Mouse (Mus musculus): Measurements from ENCODE around the gene Plod2. TPM values are rescaled to one million over a fixed set of nuclear protein-coding genes. Genes with fewer than 3 reads are reported as not detected.

Plod2 gene
- polyA plus RNA-seq, 1 experiment from 2014 or later: 68.6 TPM

DNA sequence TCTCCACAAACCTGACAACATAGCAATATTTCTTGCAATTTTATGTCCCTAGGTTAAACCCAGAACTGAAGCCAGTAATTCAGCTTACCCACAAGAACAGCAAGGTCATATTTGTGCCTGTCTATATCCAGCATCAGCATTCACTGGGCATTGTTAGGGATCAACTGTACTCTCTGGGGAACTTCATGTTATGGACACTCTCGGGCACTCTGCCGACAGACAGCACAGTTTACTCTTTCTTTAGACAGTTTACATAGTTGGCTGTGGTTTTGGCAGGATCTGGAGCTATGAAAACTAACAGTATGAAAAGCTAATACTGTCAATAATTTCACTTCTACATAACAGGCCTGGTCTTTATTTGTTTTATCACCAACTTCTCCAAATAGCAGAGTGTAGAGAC lies 75.4 kb downstream of the Plod2 start:
- H3K27me3 ChIP-seq (replicated peaks; ENCODE audit: control insufficient read depth, insufficient read depth, low read length): no peaks in the 10 kb centered on the region
- 58% methylated on average over 2 of the region's 2 CpGs for WGBS
- no peak overlapping the region for H3K27ac ChIP-seq (replicated peaks; ENCODE audit: low read depth, low read length)
- H3K4me3 ChIP-seq (ENCODE audit: low read depth, low read length): no peak overlapping the region
- ATAC-seq (ENCODE audit: low read depth) (no peak), DNase-seq (ENCODE audit: low spot score) (peak; percentile 71)
- H3K9ac ChIP-seq (ENCODE audit: low read depth, low read length): no peak overlapping the region
- no peaks in the 10 kb centered on the region for H3K36me3 ChIP-seq (ENCODE audit: control insufficient read depth, insufficient read depth, low read length)
- no peak overlapping the region for H3K4me2 ChIP-seq (ENCODE audit: low read depth, low read length)
- H3K4me1 ChIP-seq (ENCODE audit: control insufficient read depth, insufficient read depth, low read length): no peaks in the 10 kb centered on the region
- no peaks in the 10 kb centered on the region for H3K9me3 ChIP-seq (ENCODE audit: control insufficient read depth, low read length)

DNA sequence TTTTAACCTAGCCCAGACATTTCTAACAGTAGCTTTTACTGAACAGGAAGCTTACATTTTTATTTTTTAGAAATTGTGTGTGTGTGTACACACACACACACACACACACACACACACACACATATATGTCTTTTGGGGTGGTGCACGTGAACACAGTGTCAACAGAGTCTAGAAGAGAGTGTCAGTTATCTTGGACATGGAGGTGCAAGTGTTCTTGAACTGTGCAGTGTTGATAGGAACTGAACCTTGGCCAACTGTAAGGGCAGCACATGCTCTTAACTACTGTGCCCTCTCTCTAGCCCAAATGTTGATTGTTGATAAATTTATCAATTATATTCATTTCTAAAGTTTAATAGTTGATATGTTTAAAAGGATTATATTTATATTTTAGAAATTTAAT lies 78.1 kb downstream of the Plod2 start:
- Histone ChIP-seq H3K27me3 (replicated peaks; ENCODE audit: control insufficient read depth, insufficient read depth, low read length) (no peaks in the 10 kb centered on the region), H3K4me2 (ENCODE audit: low read depth, low read length) (no peak overlapping the region), H3K36me3 (ENCODE audit: control insufficient read depth, insufficient read depth, low read length) (no peaks in the 10 kb centered on the region), H3K27ac (replicated peaks; ENCODE audit: low read depth, low read length) (no peak overlapping the region), H3K4me1 (ENCODE audit: control insufficient read depth, insufficient read depth, low read length) (no peaks in the 10 kb centered on the region), H3K4me3 (ENCODE audit: low read depth, low read length) (no peak overlapping the region), H3K9ac (ENCODE audit: low read depth, low read length) (no peak overlapping the region), H3K9me3 (ENCODE audit: control insufficient read depth, low read length) (no peaks in the 10 kb centered on the region)
- ATAC-seq (ENCODE audit: low read depth) (no peak), DNase-seq (ENCODE audit: low spot score) (no peak)
- 81% methylated on average over 1 of the region's 1 CpGs for WGBS

DNA sequence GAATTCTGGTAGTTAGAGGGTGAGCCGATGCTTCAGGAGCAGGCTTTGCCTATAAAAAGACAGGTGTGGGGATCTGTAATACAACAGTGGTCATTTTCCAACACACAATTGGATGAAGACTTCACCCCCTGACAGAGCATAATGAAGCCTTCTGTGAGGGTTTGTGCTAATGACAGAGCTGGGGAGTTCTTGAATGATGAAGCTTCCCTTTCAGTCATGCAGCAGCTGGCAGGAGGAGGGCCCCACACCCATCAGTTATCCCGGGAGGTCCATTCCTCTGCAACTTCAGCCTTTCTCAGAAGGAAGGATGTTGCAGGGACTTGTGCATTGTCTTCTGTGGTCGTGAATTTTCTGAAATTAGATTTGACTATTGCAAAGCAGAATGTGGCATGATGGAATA lies 79.2 kb downstream of the Plod2 start:
- Histone ChIP-seq H3K27me3 (replicated peaks; ENCODE audit: control insufficient read depth, insufficient read depth, low read length) (no peaks in the 10 kb centered on the region), H3K9ac (ENCODE audit: low read depth, low read length) (no peak overlapping the region), H3K4me1 (ENCODE audit: control insufficient read depth, insufficient read depth, low read length) (no peaks in the 10 kb centered on the region), H3K4me2 (ENCODE audit: low read depth, low read length) (no peak overlapping the region), H3K27ac (replicated peaks; ENCODE audit: low read depth, low read length) (no peak overlapping the region), H3K4me3 (ENCODE audit: low read depth, low read length) (no peak overlapping the region), H3K9me3 (ENCODE audit: control insufficient read depth, low read length) (no peaks in the 10 kb centered on the region), H3K36me3 (ENCODE audit: control insufficient read depth, insufficient read depth, low read length) (no peaks in the 10 kb centered on the region)
- 65% methylated on average over 3 of the region's 3 CpGs for WGBS
- ATAC-seq (ENCODE audit: low read depth): no peak
- no peak for DNase-seq (ENCODE audit: low spot score)

DNA sequence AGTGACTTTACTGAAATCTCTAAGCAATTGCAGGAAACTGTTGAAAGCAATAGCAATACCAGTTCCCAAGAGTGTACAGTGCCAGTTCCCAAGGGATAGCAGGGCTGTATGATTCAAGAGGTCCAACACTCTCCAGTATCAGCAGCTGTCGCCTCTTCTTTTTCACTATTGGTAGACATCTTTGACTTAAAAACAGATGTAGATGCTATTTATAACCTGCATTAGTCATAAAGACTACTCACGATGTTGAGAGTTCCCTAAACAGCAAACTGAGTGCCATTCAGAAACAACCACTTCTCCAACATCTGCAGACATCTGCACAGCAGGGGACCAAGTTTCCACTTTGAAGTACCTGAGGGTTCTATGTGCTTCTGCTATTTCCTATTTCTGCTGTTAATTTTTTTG lies 79.9 kb downstream of the Plod2 start:
- H3K36me3 ChIP-seq (ENCODE audit: control insufficient read depth, insufficient read depth, low read length): no peaks in the 10 kb centered on the region
- H3K27me3 ChIP-seq (replicated peaks; ENCODE audit: control insufficient read depth, insufficient read depth, low read length): no peaks in the 10 kb centered on the region
- no peak overlapping the region for H3K4me3 ChIP-seq (ENCODE audit: low read depth, low read length)
- 62% methylated on average over 2 of the region's 2 CpGs for WGBS
- H3K9ac ChIP-seq (ENCODE audit: low read depth, low read length): no peak overlapping the region
- H3K27ac ChIP-seq (replicated peaks; ENCODE audit: low read depth, low read length): no peak overlapping the region
- DNase-seq (ENCODE audit: low spot score) (peak; percentile 71), ATAC-seq (ENCODE audit: low read depth) (peak; percentile 53)
- H3K4me1 ChIP-seq (ENCODE audit: control insufficient read depth, insufficient read depth, low read length): no peaks in the 10 kb centered on the region
- H3K9me3 ChIP-seq (ENCODE audit: control insufficient read depth, low read length): no peaks in the 10 kb centered on the region
- H3K4me2 ChIP-seq (ENCODE audit: low read depth, low read length): no peak overlapping the region

DNA sequence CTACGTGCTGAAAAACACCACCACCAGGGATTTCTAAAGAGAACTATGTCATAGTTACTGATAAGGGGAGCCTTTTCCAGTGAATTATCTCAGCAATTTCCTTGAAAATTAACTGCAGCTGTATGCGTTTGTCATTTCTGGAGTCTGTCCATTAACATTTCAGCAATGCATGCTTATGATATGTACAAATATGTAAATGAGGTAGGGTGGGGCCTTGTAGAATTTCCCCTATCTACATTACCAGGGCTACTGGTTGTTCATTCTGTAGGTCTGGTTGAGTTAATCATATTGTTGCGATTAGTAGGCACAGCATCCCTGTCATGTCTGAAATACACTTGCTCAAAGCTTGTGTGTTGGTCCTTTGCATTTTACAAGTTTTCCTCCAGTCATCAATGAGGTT lies 92.8 kb downstream of the Plod2 start:
- no peak for DNase-seq (ENCODE audit: low spot score)
- H3K9me3 ChIP-seq (ENCODE audit: control insufficient read depth, low read length): 0 out of 2 replicates have a peak, but pooled peaks cover 11% of the 10 kb centered on the region
- 63% methylated on average over 3 of the region's 3 CpGs for WGBS

DNA sequence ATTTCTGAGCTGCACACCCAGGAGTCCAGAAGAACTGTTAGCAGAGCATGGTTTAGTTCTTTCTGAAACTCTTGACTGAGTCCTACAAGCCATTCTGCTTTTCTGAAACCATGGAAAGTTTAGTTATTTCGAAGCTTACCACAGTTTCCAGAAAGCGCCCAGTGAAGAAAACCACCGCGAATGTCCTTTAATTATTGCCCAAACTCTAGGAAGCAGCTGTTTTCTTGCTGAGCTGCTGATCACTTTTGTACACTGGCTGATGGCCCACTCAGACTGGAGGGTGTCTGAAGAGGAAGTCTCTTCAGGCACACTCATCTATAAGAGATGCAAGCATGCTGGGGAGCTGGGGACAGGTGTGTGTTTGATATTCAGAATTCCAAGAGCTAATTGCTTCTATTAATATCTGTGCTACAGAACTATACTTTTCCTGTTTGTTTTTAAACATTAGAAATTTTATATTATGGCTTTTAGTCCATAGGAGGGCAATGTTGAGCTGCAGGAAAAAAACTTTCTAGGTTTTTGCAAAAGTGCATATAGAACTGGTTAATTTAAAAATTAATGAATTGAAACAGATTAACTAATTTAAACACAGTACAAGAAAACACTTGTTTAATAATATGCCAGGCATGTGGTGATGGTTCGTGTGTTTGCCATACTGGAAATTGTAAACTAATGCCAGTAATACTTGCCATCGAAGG lies 97.3 kb downstream of the Plod2 start:
- DNase-seq (ENCODE audit: low spot score) (peak; percentile 27), ATAC-seq (ENCODE audit: low read depth) (no peak)
- no peaks in the 10 kb centered on the region for H3K36me3 ChIP-seq (ENCODE audit: control insufficient read depth, insufficient read depth, low read length)
- H3K4me2 ChIP-seq (ENCODE audit: low read depth, low read length): no peak overlapping the region
- WGBS: 73% methylated on average over 6 of the region's 6 CpGs
- no peak overlapping the region for H3K4me3 ChIP-seq (ENCODE audit: low read depth, low read length)
- no peak overlapping the region for H3K27ac ChIP-seq (replicated peaks; ENCODE audit: low read depth, low read length)
- H3K9me3 ChIP-seq (ENCODE audit: control insufficient read depth, low read length): no peaks in the 10 kb centered on the region
- no peaks in the 10 kb centered on the region for H3K27me3 ChIP-seq (replicated peaks; ENCODE audit: control insufficient read depth, insufficient read depth, low read length)
- H3K4me1 ChIP-seq (ENCODE audit: control insufficient read depth, insufficient read depth, low read length): no peaks in the 10 kb centered on the region
- H3K9ac ChIP-seq (ENCODE audit: low read depth, low read length): no peak overlapping the region

More for the DNA sequence above, 92.8 kb downstream of the Plod2 start:
- no peak for ATAC-seq (ENCODE audit: low read depth)
- Histone ChIP-seq H3K9ac (ENCODE audit: low read depth, low read length) (no peak overlapping the region), H3K27me3 (replicated peaks; ENCODE audit: control insufficient read depth, insufficient read depth, low read length) (no peaks in the 10 kb centered on the region), H3K4me2 (ENCODE audit: low read depth, low read length) (no peak overlapping the region), H3K4me3 (ENCODE audit: low read depth, low read length) (no peak overlapping the region), H3K27ac (replicated peaks; ENCODE audit: low read depth, low read length) (no peak overlapping the region), H3K36me3 (ENCODE audit: control insufficient read depth, insufficient read depth, low read length) (no peaks in the 10 kb centered on the region), H3K4me1 (ENCODE audit: control insufficient read depth, insufficient read depth, low read length) (no peaks in the 10 kb centered on the region)

DNA sequence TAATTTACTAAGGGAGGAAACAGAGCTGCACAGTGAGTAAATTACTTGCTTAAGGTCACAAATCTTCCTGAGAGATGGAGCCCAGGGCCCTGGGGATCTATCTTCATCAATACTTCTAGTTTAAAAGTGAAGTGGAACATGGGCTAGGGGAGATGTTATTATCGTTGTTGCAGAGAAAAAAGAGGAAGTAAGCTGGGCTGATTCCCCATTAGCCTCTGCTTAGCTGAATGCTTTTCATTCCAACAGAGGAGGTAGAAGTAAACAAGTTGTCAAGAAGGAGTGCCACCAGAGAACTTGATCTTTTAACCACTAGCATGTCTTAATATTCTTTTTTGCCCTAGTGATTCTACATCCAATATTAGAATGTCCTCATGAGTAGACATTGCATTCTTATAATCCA lies 99.7 kb downstream of the Plod2 start:
- DNase-seq (ENCODE audit: low spot score) (no peak), ATAC-seq (ENCODE audit: low read depth) (no peak)
- H3K4me1 ChIP-seq (ENCODE audit: control insufficient read depth, insufficient read depth, low read length): no peaks in the 10 kb centered on the region
- no peak overlapping the region for H3K9ac ChIP-seq (ENCODE audit: low read depth, low read length)
- no peak overlapping the region for H3K4me3 ChIP-seq (ENCODE audit: low read depth, low read length)
- H3K9me3 ChIP-seq (ENCODE audit: control insufficient read depth, low read length): 0 out of 2 replicates have a peak, but pooled peaks cover 3% of the 10 kb centered on the region
- H3K27ac ChIP-seq (replicated peaks; ENCODE audit: low read depth, low read length): no peak overlapping the region
- WGBS: 59% methylated on average over 1 of the region's 1 CpGs
- no peaks in the 10 kb centered on the region for H3K27me3 ChIP-seq (replicated peaks; ENCODE audit: control insufficient read depth, insufficient read depth, low read length)
- H3K36me3 ChIP-seq (ENCODE audit: control insufficient read depth, insufficient read depth, low read length): no peaks in the 10 kb centered on the region
- H3K4me2 ChIP-seq (ENCODE audit: low read depth, low read length): no peak overlapping the region

Other genes with a start within 250 kb of the Plod2 start
- not detected in 2 replicates for gene 1700057G04Rik, start 232.8 kb upstream of the Plod2 start, polyA plus RNA-seq (2014; fragmentation: Nextera tagmentation; extraction: Ambion mirVana)
- 6.7 and 7.2 TPM in 2 replicates for gene Plscr4, start 84.8 kb upstream of the Plod2 start, polyA plus RNA-seq (2014; fragmentation: Nextera tagmentation; extraction: Ambion mirVana)